Mouse (Mus musculus) megakaryocyte, embryonic 14.5 days (primary cell): ENCODE measurements around the gene Atg2b.

ENCODE experiments used
- FLI1 ChIP-seq: IDR thresholded peaks from 2 replicates; pipeline ENCODE4 v1.6.1; 2012; ENCODE audit warnings: low read length, inconsistent platforms, mixed read lengths
- GATA1 ChIP-seq: IDR thresholded peaks from 3 replicates; pipeline ENCODE4 v1.6.1; 2012; ENCODE audit warnings: mixed read lengths, low read length, inconsistent platforms, borderline replicate concordance

DNA sequence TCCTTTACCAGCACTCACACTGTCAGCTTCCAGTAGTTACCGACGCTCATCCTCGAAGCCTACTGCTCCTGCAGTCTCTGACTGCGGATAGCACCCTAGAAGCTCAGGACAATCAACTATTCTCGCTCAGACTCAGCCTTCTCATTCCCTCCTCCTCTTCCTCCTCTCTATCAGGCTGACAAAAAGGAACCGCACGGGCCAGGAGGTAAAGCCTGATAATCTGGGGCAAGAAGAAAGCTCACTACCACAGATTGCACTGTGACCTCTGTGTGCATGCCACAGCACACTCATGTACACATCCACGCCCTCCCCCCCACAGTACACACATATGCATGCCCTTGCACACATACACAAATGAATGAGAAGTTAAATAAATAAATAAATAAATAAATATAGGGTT lies 8.7 kb downstream of the Atg2b start:
- no peak for TF ChIP-seq GATA1
- TF ChIP-seq FLI1 = no peak
